Mouse (Mus musculus) cerebellum, postnatal 14 days (tissue): ENCODE data around the gene Ankrd17.

Experiments used
- DNase-seq, 2 experiments: peaks; one replicate each; pipeline ENCODE4 v3.0.0; 2021; ENCODE audit warnings: mixed read lengths in 2 of 2

Gene Ankrd17

DNA sequence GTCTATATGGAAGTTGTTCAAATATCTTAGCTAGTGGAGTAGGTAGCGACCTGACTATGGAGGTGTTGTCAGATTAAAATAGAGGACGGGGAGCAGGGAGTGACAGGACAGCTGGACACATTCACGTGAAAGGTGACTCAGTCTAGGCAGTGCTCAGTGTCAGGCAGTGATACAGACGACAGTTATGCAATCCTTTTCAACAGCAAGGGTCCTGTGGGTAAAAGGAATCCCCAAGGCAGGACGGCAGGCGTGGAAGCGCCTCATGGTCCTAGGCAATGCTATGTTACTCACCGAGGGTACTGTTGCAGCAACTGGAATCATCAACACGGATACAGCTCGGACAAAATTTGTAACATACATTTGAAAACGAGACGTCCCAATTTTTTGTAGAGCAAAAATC lies 149.2 kb downstream of the Ankrd17 start:
- no peak for DNase-seq

DNA sequence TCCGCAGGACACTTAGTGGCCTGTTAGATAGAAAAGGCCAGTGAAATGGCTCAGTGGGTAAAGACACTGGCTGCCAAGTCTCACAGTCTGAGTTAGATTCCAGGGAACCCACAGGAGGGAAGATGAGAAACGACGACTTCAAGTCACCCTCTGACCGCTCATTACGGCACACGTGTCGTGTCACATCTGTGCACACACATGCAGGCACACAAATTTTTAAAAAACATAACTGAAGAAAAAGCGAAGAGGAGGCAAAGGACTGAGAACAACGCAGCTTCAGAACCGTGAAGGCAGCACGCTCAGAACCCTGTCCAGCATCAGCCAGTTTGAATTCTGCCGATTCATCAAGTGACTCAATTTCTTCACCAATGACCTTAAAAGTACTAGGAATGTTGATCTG lies 153.0 kb downstream of the Ankrd17 start:
- DNase-seq, result no peak

DNA sequence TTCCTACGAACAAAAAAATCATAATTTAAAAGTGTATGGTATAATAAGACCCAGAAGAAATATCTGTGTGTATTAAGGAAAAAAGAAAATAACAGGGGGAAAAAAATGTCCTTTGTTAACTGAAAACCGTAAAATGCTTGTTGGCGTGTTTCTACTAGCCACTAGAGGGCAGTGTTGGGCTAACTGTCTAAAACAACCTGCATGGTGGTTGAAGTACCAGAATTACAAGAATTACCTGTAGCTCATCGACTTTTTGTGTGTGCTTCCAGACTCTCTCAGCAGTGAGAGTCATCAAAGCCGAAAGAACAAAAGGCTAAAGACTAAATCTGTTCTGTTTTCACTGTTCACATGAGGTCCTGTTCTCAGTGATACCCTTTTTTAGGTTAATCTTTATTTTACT lies 163.2 kb downstream of the Ankrd17 start:
- DNase-seq, result peak; percentile 60 to 68

DNA sequence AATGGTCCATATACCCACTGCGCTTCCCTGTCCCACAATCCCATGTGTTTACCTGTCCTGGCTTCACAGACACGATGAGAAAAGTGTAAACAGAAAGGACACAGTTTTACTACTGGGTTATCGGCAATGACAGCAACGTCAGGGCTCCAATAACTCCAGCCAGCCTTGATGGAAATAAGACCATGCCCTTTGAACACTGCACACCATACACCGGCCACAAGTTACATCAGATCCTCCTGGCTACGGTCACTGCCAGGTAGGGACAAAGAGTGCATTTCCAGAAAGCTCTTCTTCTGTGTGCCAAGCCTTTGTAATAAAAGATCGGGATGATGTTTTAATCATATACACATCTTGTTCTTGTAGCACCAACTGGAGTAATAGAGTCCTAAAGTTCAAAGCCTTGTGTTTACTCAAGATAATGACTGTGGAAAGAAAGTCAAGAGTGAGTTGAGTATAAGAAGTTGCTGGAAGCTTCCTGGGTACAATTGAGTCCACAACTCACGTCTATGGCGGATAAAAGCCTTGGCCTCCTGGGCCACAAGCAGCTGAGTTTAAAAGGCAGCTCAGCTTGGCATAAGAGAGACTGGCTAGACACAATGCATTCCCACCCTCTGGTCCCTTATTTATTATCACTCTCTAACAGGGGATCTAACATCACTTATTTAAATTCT lies 163.8 kb downstream of the Ankrd17 start:
- no peak for DNase-seq

DNA sequence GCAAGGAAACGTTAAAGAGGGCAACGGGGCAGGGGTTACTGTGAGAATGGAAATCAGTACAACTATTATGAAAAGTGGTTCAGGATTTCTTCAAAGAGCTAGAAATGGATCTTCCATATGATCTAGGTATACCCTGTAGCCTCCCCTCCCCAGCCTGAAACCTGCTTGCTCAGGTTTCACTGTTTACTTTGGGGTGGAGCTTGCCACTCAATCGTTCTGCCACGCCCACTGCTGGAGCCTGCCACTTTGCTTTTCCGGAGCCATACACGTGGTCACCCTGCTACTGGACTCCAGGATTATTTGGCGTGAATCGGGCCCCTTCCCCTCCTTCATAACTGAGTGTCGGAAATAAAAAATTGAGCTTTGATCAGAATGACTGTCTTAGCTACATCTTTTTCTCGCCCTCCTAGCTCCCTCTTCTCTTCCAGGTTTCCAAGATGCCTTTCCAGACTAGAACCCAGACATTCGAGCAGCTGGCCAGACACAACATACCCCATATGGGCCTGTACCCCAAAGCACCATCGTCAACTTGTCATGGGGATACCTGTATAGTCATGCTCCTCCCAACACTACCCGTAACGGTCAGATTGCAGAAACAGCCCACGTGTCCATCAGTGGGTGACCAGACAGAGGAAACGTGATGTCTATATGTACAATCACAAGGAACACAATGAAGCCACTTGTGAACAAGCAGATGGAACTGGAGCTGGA lies 166.3 kb downstream of the Ankrd17 start:
- no peak for DNase-seq

DNA sequence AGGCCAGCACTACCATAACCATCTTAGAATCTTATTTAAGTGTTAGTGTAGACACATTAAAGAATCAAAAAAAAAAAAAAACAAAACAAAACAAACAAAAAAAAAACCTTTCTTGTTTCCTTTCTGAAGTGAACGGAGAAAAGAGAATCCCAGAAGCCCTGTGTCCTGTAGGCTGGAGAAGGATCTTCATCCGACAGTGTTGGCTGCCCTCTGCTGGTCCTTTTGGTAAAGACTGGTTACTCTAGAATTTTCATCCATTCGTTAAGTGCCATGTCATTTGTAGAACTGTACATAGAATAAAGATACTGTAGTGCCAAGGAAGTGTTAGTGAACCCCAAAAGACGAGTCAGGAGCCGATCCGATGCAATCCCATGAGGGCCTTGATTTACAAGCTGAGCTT lies 171.5 kb downstream of the Ankrd17 start:
- peak; percentile 84 to 89 for DNase-seq

DNA sequence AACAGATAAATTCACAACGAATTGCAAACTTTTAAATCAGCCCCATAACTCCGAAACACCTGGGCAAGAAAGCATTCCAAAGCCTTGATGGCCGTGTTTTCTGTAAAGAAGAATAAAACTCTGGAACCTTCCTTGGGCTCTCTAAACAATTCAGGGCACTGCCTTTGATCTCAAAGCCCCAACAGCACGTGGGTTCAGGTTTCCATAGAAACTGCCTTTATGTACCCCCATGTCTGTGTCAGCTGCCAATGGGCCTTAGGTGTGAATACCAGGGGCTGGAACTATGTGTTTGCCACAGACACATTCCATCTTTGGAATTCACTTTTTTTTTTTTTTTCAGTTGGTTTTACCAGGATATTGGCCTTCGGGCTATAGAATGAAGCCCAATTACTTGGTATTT lies 183.6 kb downstream of the Ankrd17 start:
- no peak for DNase-seq

DNA sequence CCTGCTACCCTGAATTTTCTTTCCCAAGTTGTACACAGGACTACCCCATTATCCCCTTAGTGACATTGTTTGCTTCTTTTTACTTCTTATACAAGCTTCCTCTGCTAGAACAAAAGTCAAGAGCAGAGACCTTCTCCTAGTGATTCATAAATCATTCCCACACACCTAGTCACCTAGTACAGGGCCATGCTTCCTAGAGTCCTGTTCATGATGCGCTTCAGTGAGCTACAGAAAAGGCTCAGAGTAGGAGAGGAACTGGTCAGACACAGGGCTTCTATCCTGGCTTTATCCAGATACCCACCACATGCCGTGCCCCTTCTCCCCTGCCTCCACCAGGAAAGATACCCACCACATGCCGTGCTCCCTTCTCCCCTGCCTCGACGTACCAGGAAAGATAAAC lies 187.3 kb downstream of the Ankrd17 start:
- no peak for DNase-seq

DNA sequence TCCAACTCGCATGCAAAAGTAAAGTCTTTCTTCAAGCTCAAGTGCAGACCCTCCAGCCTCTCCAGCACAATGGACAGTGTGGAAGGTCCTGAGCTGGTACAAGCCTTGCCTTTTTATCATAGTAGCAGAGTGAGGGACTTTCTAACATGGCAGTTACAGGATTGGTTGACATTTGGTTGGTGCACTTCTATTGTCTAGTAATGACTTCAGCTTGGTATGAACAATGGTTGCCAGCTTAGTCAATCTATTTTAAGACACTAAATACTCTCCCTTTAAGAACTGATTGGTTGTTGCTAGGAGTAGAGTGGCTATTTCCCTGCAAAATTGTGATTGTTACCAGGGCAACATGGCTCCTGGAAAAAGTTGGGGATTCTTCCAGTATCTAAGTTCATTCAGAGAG lies 188.3 kb downstream of the Ankrd17 start:
- no peak for DNase-seq
